Mouse (Mus musculus) skeletal muscle tissue, postnatal 0 days (tissue): ENCODE results near the gene Zfand4. TPM values are rescaled to one million over a fixed set of nuclear protein-coding genes. Genes with fewer than 3 reads are reported as not detected.

Source experiments
- polyA plus RNA-seq: library from polyadenylated mRNA; unstranded; fragments of >200 nt; fragmentation: Nextera tagmentation; extraction: Ambion mirVana; gene quantifications from 2 replicates; pipeline ENCODE4 v1.2.1, GENCODE M21; 2015

Gene Zfand4
- polyA plus RNA-seq, result 1.9 and 2.1 TPM in 2 replicates

GRCm38 (mm10) chr6:116264018-116264651 is at the start of gene Zfand4:
Gene Zfand4 (plus strand): TSS chr6:116264222.

GRCm38 (mm10) chr6:116337835-116338501 is 73.9 kb downstream of the Zfand4 start, which contains the start of gene March8:
Gene March8 (plus strand): TSS chr6:116338024.

Other genes with a start within 250 kb of the Zfand4 start
- gene Tmcc1, start 70.7 kb upstream of the Zfand4 start, polyA plus RNA-seq, result 10.4 TPM in 2 replicates
- gene Washc2, start 56.2 kb upstream of the Zfand4 start, polyA plus RNA-seq, result 23.1 and 24.7 TPM in 2 replicates
- gene March8, start 73.8 kb downstream of the Zfand4 start, polyA plus RNA-seq, result 15.8 and 17.0 TPM in 2 replicates
- 2.0 and 2.9 TPM in 2 replicates for gene Alox5, start 197.0 kb downstream of the Zfand4 start, polyA plus RNA-seq
- not detected in 2 replicates for gene Olfr211, start 224.9 kb downstream of the Zfand4 start, polyA plus RNA-seq
- not detected in 2 replicates for gene Olfr212, start 242.3 kb downstream of the Zfand4 start, polyA plus RNA-seq